Mouse (Mus musculus) limb, embryonic 11.5 days (tissue): ENCODE data around the gene Lrrc8b. TPM values are rescaled to one million over a fixed set of nuclear protein-coding genes. Genes with fewer than 3 reads are reported as not detected.

Source experiments
- ATAC-seq: fragments of 200-750 bp; cut with Nextera tagmentation; 2 replicates; pipeline ENCODE4 v1.8.0; 2017; ENCODE audit warnings: low read depth; ENCODE audit not compliant: insufficient number of reproducible peaks, low FRiP score, low TSS enrichment
- DNase-seq: peaks from one replicate; pipeline ENCODE4 v3.0.0-alpha.2; 2015; ENCODE audit warnings: low spot score
- H3K27ac ChIP-seq: fragments of 300-500 bp; sonication (generic); replicated peaks from 2 replicates; pipeline ENCODE4 v1.5.1; 2014; ENCODE audit warnings: low read depth, mild to moderate bottlenecking, low read length
- H3K27me3 ChIP-seq: fragments of 300-500 bp; sonication (generic); 2 replicates; pipeline ENCODE4 v1.6.1; 2014; ENCODE audit warnings: mild to moderate bottlenecking, low read length, mixed read lengths; ENCODE audit not compliant: control insufficient read depth, insufficient read depth
- H3K36me3 ChIP-seq: fragments of 300-500 bp; sonication (generic); 2 replicates; pipeline ENCODE4 v1.6.1; 2014; ENCODE audit warnings: mild to moderate bottlenecking, low read length, moderate library complexity, mixed read lengths; ENCODE audit not compliant: control insufficient read depth, insufficient read depth
- H3K4me1 ChIP-seq: fragments of 300-500 bp; sonication (generic); 2 replicates; pipeline ENCODE4 v1.6.1; 2014; ENCODE audit warnings: low read length, mixed read lengths; ENCODE audit not compliant: control insufficient read depth, insufficient read depth
- H3K4me2 ChIP-seq: fragments of 300-500 bp; sonication (generic); 2 replicates; pipeline ENCODE4 v1.6.1; 2014; ENCODE audit warnings: low read depth, mild to moderate bottlenecking, moderate library complexity; ENCODE audit not compliant: severe bottlenecking
- H3K4me3 ChIP-seq: fragments of 300-500 bp; sonication (generic); 2 replicates; pipeline ENCODE4 v1.5.1; 2014; ENCODE audit warnings: low read depth, low read length
- H3K9ac ChIP-seq: fragments of 300-500 bp; sonication (generic); 2 replicates; pipeline ENCODE4 v1.6.1; 2014; ENCODE audit warnings: mild to moderate bottlenecking, low read length
- H3K9me3 ChIP-seq: fragments of 300-500 bp; sonication (generic); 2 replicates; pipeline ENCODE4 v1.6.1; 2016; ENCODE audit warnings: low read length; ENCODE audit not compliant: control insufficient read depth
- WGBS: fragments of 180-500 bp; shearing (Covaris S2); extraction: QIAGEN DNeasy Blood & Tissue Kit; methylation state at CpG from one replicate; pipeline ENCODE4 v1.1.7; 2014; 5-methylcytosine and 5-hydroxymethylcytosine counted together
- polyA plus RNA-seq: library from polyadenylated mRNA; unstranded; fragments of >200 nt; fragmentation: Nextera tagmentation; extraction: Ambion mirVana; gene quantifications from 2 replicates; pipeline ENCODE4 v1.2.1, GENCODE M21; 2014

Lrrc8b gene
- polyA plus RNA-seq, 1 experiment from 2014 or later: 6.2 TPM

GRCm38 (mm10) chr5:105480561-105480960 is 65.0 kb downstream of the Lrrc8b start:
- DNase-seq (no peak), ATAC-seq (no peak)
- H3K9ac ChIP-seq: no peak overlapping the region
- H3K4me3 ChIP-seq: no peak overlapping the region
- no peaks in the 10 kb centered on the region for H3K4me1 ChIP-seq
- H3K4me2 ChIP-seq: no peak overlapping the region
- no peak overlapping the region for H3K27ac ChIP-seq
- 94% methylated on average over 17 of the region's 17 CpGs for WGBS
- H3K9me3 ChIP-seq: no peaks in the 10 kb centered on the region
- no peaks in the 10 kb centered on the region for H3K27me3 ChIP-seq
- H3K36me3 ChIP-seq: 0 out of 2 replicates have a peak, but pooled peaks cover 4% of the 10 kb centered on the region

- Histone ChIP-seq H3K36me3 (0 out of 2 replicates have a peak, but pooled peaks cover 4% of the 10 kb centered on the region), H3K4me2 (no peak overlapping the region), H3K9me3 (no peaks in the 10 kb centered on the region), H3K27me3 (no peaks in the 10 kb centered on the region), H3K4me1 (no peaks in the 10 kb centered on the region), H3K4me3 (no peak overlapping the region), H3K9ac (no peak overlapping the region), H3K27ac (no peak overlapping the region)
- ATAC-seq: no peak
- WGBS: 81% methylated on average over 2 of the region's 2 CpGs
- no peak for DNase-seq
Observed at GRCm38 (mm10) chr5:105483632-105484031, 68.1 kb downstream of the Lrrc8b start.

DNA sequence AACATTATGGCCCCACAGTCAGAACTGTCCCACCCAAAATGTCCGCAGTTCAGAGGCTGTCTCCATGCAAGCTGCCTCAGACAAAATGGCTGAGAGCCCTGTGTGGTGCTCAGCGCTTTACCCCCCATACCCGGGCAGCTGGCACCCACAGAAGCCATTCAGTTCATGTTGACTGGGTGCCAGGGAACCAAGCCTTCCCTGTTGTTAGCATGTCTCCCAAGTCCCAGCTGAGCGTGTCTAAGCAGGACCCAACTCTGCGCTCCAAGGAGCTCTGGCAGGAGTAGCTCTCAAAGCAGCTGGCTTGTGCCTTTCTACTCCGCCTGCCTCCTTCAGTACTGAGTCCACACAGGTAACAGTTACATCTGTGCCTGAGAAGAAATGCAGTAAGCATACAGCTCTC is 68.7 kb downstream of the Lrrc8b start:
- no peak overlapping the region for H3K27ac ChIP-seq
- no peak overlapping the region for H3K9ac ChIP-seq
- no peaks in the 10 kb centered on the region for H3K4me1 ChIP-seq
- 93% methylated on average over 6 of the region's 6 CpGs for whole genome bisulfite sequencing
- H3K9me3 ChIP-seq: no peaks in the 10 kb centered on the region
- H3K4me2 ChIP-seq: no peak overlapping the region
- H3K27me3 ChIP-seq: no peaks in the 10 kb centered on the region
- 0 out of 2 replicates have a peak, but pooled peaks cover 4% of the 10 kb centered on the region for H3K36me3 ChIP-seq
- DNase-seq (no peak), ATAC-seq (no peak)
- H3K4me3 ChIP-seq: no peak overlapping the region

DNA sequence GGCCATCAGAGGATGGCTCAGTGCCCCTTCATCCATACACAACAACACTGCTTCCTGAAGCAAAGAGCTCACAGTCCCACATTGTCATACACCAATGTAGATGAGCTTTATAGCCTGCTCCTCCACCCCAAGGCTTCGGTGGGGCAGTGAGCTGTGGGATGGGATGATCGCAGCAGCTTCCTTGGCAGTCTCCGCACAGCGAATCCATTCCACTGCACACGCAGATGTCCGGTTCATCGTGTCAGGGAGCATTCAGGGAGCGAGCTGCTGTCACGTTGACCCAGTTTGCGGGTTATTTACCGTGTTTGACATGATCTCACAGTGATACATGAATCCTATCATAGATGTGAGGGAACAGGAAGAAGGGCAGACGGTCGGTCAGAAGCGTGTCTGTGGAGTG is 69.3 kb downstream of the Lrrc8b start:
- WGBS: 94% methylated on average over 14 of the region's 14 CpGs
- DNase-seq (no peak), ATAC-seq (no peak)
- Histone ChIP-seq H3K4me2 (no peak overlapping the region), H3K9me3 (no peaks in the 10 kb centered on the region), H3K9ac (no peak overlapping the region), H3K4me3 (no peak overlapping the region), H3K4me1 (no peaks in the 10 kb centered on the region), H3K27me3 (no peaks in the 10 kb centered on the region), H3K27ac (no peak overlapping the region), H3K36me3 (0 out of 2 replicates have a peak, but pooled peaks cover 4% of the 10 kb centered on the region)

- H3K27ac ChIP-seq: no peak overlapping the region
- H3K4me1 ChIP-seq: no peaks in the 10 kb centered on the region
- no peak for ATAC-seq
- H3K27me3 ChIP-seq: no peaks in the 10 kb centered on the region
- no peaks in the 10 kb centered on the region for H3K9me3 ChIP-seq
- H3K36me3 ChIP-seq: no peaks in the 10 kb centered on the region
- no peak overlapping the region for H3K4me3 ChIP-seq
- no peak overlapping the region for H3K4me2 ChIP-seq
- no peak for DNase-seq
- no peak overlapping the region for H3K9ac ChIP-seq
- 94% methylated on average over 5 of the region's 5 CpGs for WGBS
Observed at GRCm38 (mm10) chr5:105490211-105490610, 74.6 kb downstream of the Lrrc8b start.

- Histone ChIP-seq H3K4me1 (no peaks in the 10 kb centered on the region), H3K36me3 (no peaks in the 10 kb centered on the region), H3K4me2 (no peak overlapping the region), H3K27me3 (no peaks in the 10 kb centered on the region), H3K27ac (no peak overlapping the region), H3K9ac (no peak overlapping the region), H3K9me3 (no peaks in the 10 kb centered on the region), H3K4me3 (no peak overlapping the region)
- WGBS: 63% methylated on average over 4 of the region's 4 CpGs
- DNase-seq: peak; percentile 43
- ATAC-seq: no peak
Observed at GRCm38 (mm10) chr5:105491389-105491788, 75.8 kb downstream of the Lrrc8b start.

- H3K4me3 ChIP-seq: no peak overlapping the region
- no peaks in the 10 kb centered on the region for H3K27me3 ChIP-seq
- no peak overlapping the region for H3K27ac ChIP-seq
- DNase-seq: peak; percentile 41
- ATAC-seq: no peak
- H3K9ac ChIP-seq: no peak overlapping the region
- no peaks in the 10 kb centered on the region for H3K36me3 ChIP-seq
- no peaks in the 10 kb centered on the region for H3K4me1 ChIP-seq
- 37% methylated on average over 10 of the region's 10 CpGs for WGBS
- H3K9me3 ChIP-seq: no peaks in the 10 kb centered on the region
- H3K4me2 ChIP-seq: no peak overlapping the region
Observed at GRCm38 (mm10) chr5:105492367-105493246, 77.0 kb downstream of the Lrrc8b start.

DNA sequence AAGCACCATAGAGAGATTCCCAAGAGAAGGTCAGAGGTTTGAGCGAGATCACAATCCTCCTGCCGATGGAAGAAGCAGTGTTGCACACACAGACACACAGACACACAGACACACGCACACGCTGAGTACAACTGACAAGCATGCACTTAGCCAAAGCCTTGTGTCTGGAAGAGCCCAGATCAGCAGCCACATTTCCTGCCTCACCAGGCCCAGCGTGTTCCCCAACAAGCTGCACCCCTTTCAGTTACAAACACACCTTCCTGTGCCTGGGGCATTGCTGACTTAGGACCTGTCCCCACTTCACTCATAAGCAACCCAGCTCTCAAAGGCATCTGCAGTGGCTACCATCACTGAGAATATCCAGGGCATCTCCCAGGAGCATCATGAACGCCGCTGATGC is 77.8 kb downstream of the Lrrc8b start:
- DNase-seq (no peak), ATAC-seq (no peak)
- H3K9me3 ChIP-seq: no peaks in the 10 kb centered on the region
- no peak overlapping the region for H3K4me3 ChIP-seq
- H3K36me3 ChIP-seq: no peaks in the 10 kb centered on the region
- H3K9ac ChIP-seq: no peak overlapping the region
- no peak overlapping the region for H3K27ac ChIP-seq
- 88% methylated on average over 7 of the region's 7 CpGs for WGBS
- H3K4me2 ChIP-seq: no peak overlapping the region
- H3K4me1 ChIP-seq: no peaks in the 10 kb centered on the region
- H3K27me3 ChIP-seq: no peaks in the 10 kb centered on the region
